Comparison of ENCODE assay signal across 23 mouse cellular contexts in genomic region chr13:92753676-92754075, GRCm38 (mm10). TPM values are rescaled to one million over a fixed set of nuclear protein-coding genes. Genes with fewer than 3 reads are reported as not detected.
DNase-seq lines count a peak whose midpoint lies in the region; ATAC-seq and TF ChIP-seq lines count a peak whose summit lies in the region.
"Had no signal": no experiment of that assay in that cellular context is flagged by ENCODE, and none has a peak within 500 bp of the region (broad histone marks: within the 10 kb centered on the region; RNA-seq: fewer than 3 reads in every experiment).

No protein-coding gene starts in this region.

- no peak for DNase-seq in gastrocnemius, adult 2 months
- DNase-seq in gastrocnemius, adult 18-20 months (ENCODE audit: low spot score): no peak
- DNase-seq in heart, adult 11 months: peak; percentile 71
- no peak for DNase-seq in heart, adult 18-20 months
- peak; percentile 70 for DNase-seq in midbrain, embryonic 11.5 days (ENCODE audit: low spot score, missing footprints)
- DNase-seq: adrenal gland, adult 2 months; adrenal gland, adult 8-10 months; adrenal gland, postnatal 10 days; adrenal gland, postnatal 14 days; adrenal gland, postnatal 25 days; adrenal gland, postnatal 36 days; B cell, adult 2 months; cerebellum, adult 11 months; cerebellum, adult 11-12 months; cerebellum, adult 18-20 months had no signal

- peak overlapping the region; percentile 78 for H3K27ac ChIP-seq in gastrocnemius, adult 2 months
- H3K27ac ChIP-seq in midbrain, embryonic 11.5 days (ENCODE audit: low read depth, low read length): no peak overlapping the region
- H3K27ac ChIP-seq in midbrain, embryonic 15.5 days: no peak overlapping the region

- H3K4me2 ChIP-seq in midbrain, embryonic 11.5 days: no peak overlapping the region
- no peak overlapping the region for H3K4me2 ChIP-seq in midbrain, embryonic 15.5 days

- no peak for TF ChIP-seq CTCF in gastrocnemius, adult 2 months (IDR thresholded peaks at IDR 0.05)

- no peaks in the 10 kb centered on the region for H3K4me1 ChIP-seq in midbrain, embryonic 11.5 days (ENCODE audit: control insufficient read depth, insufficient read depth, low read length)
- H3K4me1 ChIP-seq in midbrain, embryonic 15.5 days: no peaks in the 10 kb centered on the region

- no peaks in the 10 kb centered on the region for H3K36me3 ChIP-seq in midbrain, embryonic 11.5 days (ENCODE audit: control insufficient read depth, insufficient read depth, low read length)
- H3K36me3 ChIP-seq in midbrain, embryonic 15.5 days (replicated peaks): no peaks in the 10 kb centered on the region
- H3K36me3 ChIP-seq: G1E had no signal

- H3K4me3 ChIP-seq in gastrocnemius, adult 2 months: peak overlapping the region; percentile 58
- no peak overlapping the region for H3K4me3 ChIP-seq in midbrain, embryonic 11.5 days (ENCODE audit: low read depth, low read length)
- no peak overlapping the region for H3K4me3 ChIP-seq in midbrain, embryonic 15.5 days

- ATAC-seq in midbrain, embryonic 11.5 days (ENCODE audit: low FRiP score): no peak
- ATAC-seq in midbrain, embryonic 15.5 days (replicated peaks): no peak
- ATAC-seq: activated CD4-positive, CD25-positive, alpha-beta regulatory T cell, adult 4 months; CD4-positive, CD25-positive, alpha-beta regulatory T cell, adult 4 months; Patski had no signal

- no peaks in the 10 kb centered on the region for H3K9me3 ChIP-seq in midbrain, embryonic 11.5 days (ENCODE audit: control insufficient read depth, low read length)
- no peaks in the 10 kb centered on the region for H3K9me3 ChIP-seq in midbrain, embryonic 15.5 days
- H3K9me3 ChIP-seq: G1E had no signal

- H3K27me3 ChIP-seq in midbrain, embryonic 11.5 days (ENCODE audit: control insufficient read depth, insufficient read depth, low read length): no peaks in the 10 kb centered on the region
- no peaks in the 10 kb centered on the region for H3K27me3 ChIP-seq in midbrain, embryonic 15.5 days (replicated peaks)
- H3K27me3 ChIP-seq: CH12.LX had no signal

- WGBS in midbrain, embryonic 11.5 days: 89% methylated on average over 8 of the region's 8 CpGs
- 90% methylated on average over 8 of the region's 8 CpGs for WGBS in midbrain, embryonic 15.5 days

- intact Hi-C loops in gastrocnemius, adult 2 months (cut with DNase I): loop anchor here (5.0 kb wide), 5 partner anchors 89 to 969 kb away; partner anchors contain the start of genes Cmya5 and Mtx3

- no peak overlapping the region for H3K9ac ChIP-seq in midbrain, embryonic 11.5 days (ENCODE audit: low read length)
- H3K9ac ChIP-seq in midbrain, embryonic 15.5 days: no peak overlapping the region

RNA-seq across cellular contexts. Expression of gene Thbs4, which starts 40.9 kb away (rescaled TPM):
- total RNA-seq in gastrocnemius, adult 2 months (2021): 100 to 1,000 TPM in 1 of 2 experiments, 10 to 100 TPM in 1; 60.5 to 195 TPM
- 10 to 100 TPM; 50.4 to 96.5 TPM for total RNA-seq in gastrocnemius, adult 18-20 months (2021)
- 1 to 10 TPM; 4.5 to 5.3 TPM for total RNA-seq in heart, adult 18-20 months (2021)
- 1.6 and 1.8 TPM in 2 replicates for polyA plus RNA-seq in midbrain, embryonic 11.5 days (2014; fragmentation: Nextera tagmentation; extraction: Ambion mirVana)
- 2.2 and 2.5 TPM in 2 replicates for polyA plus RNA-seq in midbrain, embryonic 15.5 days (2015; fragmentation: Nextera tagmentation; extraction: Ambion mirVana)
- total RNA-seq: CH12.LX, G1E, MEL had no signal
- polyA plus RNA-seq: activated CD4-positive, CD25-positive, alpha-beta regulatory T cell, adult 4 months; C2C12; CD4-positive, CD25-positive, alpha-beta regulatory T cell, adult 4 months; G1E; Patski had no signal

Comparison
In these comparisons a context has a peak if more than half of its experiments do, and no peak if none do; other contexts are left out.
1. DNase-seq: peak in heart, adult 11 months (single experiment) and midbrain, embryonic 11.5 days (single experiment); none in gastrocnemius, adult 2 months (single experiment), gastrocnemius, adult 18-20 months (single experiment) and heart, adult 18-20 months (0 of 2).
2. RNA of gene Thbs4, which starts 40.9 kb away (total RNA-seq): 60.5 to 195 TPM in gastrocnemius, adult 2 months and 50.4 to 96.5 TPM in gastrocnemius, adult 18-20 months; 4.5 to 5.3 TPM in heart, adult 18-20 months; every median in the first group is over 4 times any median in the second.